Mouse (Mus musculus): ENCODE results near the gene Sox5.

Sox5 gene

DNA sequence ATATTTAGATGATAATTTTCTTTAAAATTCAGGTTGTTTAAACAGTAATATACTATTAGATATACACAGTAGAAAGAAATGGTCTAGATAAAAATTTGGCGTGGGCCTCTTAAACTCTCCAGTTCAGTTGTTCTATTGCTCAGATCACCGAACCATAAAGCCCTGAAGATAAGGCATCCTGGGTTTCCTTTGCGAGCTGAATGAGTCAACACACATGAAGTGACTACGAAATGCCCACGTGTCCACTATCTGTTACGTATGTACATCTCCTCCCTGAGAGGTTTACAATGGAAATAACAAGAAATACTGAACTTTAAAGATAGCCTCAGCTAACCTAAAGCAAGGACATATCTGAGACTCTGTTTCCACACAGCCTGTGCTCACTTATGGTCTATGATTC lies 296.2 kb downstream of the Sox5 start:
- DNase-seq (ENCODE audit: low spot score), result no peak

DNA sequence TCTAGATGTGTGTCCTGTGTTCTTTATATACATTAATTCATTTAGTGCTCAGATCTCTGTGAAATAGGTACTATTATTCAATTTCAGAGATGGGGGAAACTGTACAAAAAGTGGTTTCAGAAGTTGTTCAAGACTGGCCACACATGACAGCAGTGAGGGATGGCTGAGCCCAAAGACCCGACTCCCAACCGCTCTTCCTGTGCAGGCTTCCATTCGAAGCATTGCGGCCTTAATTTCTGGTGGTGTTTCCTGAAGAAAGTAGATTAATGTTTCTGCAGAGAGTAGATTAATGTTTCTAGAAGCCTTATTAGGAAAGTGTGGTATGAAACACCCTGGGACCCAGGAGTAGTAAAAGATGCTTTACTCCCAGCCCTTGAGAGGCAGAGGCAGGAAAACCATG lies 298.6 kb downstream of the Sox5 start:
- DNase-seq (ENCODE audit: low spot score), result no peak

DNA sequence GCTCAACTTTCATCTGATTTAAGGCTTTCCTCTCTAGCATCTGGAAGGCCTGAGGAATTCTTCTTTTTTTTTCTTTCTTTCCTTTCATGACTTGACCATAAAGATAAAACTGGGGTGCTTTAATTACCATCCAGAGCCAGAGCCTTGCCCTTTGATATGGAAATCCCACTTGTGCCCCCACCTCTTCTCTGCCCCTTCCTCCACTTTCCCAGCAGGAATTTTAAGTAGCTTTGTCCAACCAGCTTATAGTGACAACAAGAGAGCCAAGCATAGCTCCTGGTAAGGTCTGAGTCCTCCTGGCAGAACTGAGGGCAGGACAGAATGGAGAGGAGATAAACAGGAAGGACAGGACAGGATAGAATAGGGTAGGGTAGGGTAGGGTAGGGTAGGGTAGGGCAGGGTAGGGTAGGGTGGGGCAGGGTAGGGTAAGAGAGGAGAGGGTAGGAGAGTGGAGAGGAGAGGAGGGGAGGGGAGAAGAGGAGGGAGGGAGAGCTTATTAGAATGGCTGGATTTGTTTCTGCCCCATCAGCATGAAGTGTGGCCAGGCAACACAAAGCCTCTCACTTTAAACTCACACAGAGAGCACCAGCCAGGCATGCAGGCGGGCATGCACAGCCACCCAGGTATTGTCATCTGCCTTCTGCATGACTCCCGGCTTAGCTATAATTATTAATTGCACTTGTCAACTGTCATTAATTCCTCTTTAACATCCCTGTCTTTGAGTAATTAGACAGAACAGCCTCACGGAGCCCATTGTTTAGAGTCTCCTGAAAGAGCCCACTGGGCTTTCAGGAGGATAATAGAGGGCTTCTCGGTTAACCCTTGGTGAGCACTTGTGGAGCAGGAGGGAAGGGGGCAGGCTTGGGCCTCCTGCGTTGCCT lies 300.9 kb downstream of the Sox5 start:
- no peak for DNase-seq (ENCODE audit: low spot score)

DNA sequence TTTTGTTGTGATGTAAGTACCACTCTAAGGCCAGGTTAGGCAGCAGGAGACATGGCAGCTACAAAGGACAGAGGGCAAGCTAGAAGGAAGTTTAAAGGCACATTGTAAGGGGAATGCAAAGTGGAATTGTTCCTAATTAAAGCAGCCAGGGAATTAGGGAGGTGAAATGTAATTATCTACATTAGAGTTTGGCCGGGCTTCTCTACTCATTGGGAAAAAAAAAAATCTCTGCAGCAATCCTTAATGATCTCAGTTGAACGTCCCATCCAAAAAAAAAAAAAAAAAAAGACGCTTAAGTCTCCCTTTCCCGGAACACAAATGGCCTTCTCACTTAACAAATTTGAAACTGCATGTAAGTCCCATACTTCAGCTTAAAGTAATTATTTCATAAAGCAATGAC lies 301.9 kb downstream of the Sox5 start:
- no peak for DNase-seq (ENCODE audit: low spot score)

DNA sequence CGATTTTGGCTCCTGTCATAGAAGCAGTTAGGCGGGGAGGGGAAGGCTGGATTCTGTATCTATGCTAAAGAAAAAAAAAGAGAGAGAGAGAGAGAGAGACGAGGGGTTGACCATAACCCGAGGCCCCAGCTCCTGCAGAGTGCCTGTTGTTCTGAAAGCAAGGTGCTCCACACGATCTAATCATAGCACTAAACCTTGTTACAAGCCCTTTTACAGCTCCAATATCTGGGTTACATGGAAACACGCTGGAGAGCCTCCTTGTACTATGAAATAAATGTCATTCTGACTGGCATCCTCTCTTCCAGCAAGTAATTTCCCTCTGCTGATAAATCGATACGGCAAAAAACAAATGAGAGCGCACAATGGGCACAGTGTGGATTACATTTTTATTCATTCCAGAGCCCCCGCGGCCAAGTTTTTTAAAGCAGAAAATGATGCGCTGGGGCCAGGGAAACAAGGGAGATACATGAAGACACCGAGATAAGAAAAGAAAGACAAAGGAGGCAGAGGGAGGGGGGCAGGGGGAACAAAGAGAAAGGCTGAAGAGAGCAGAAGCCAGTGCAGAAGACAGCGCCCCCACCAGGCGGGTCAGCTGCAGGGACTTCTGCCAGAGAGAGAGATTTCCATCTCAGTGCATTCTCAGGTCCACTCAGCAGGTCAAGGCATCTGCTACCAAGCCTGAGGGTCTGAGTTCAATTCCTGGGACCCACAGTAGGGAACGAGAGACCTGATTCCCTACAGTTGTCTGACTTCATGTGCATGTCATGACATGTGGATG lies 304.3 kb downstream of the Sox5 start:
- DNase-seq (ENCODE audit: low spot score), result no peak

DNA sequence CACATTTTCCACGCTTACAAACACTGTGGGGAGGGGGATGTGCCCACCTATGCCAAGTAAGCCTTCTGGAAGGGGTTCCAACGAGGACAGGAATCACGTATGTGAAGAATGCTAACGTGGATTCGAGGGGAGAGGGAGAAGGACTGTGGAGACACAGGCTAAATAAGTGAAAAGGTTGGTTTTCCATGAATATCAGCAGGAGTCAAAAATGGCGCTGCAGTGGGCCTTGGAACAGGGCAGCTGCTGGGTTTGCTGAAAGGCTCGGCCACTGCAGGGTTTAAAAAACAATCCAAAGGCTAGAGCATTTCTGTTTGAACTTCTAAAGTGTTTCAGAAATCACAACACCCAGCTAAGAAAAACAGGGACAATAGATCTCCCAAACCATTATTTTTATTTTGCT lies 308.3 kb downstream of the Sox5 start:
- DNase-seq (ENCODE audit: low spot score), result no peak

DNA sequence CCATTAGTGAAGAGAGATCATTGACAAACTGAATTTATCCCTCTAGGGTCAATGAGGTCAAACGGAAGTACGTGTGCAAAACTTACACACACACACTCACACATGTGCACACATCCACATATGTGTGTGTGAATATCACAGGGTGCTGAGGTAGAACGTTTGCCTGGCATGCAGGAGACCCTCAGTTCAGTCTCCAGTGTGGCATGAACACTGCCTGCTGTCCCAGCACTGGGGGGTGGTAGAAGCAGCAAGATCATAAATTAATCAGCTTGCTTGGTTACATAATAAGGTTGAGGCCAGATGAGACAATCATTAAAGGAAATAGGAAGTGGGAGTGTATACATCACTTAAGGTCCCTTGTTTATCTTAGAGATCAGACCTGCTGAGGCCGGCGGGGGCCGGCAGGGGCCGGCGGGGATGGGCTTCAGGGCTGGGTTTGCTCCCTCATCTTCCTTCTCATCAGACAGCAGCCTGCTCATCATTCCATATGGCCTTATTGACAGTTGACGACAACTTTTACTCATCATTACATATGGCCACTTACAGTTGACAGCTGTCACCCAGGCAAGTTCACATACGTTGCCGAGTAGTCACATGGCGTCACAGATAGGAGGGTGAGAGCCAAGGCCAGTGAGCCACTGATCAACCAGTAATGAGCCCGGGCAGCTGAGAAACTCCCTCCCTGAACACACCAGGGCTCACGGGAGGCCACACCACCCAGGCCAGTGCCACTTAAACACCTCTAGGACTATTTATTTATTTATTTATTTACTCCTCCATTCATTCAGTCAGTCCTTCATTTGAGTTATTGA lies 309.5 kb downstream of the Sox5 start:
- DNase-seq (ENCODE audit: low spot score), result peak; percentile 16

DNA sequence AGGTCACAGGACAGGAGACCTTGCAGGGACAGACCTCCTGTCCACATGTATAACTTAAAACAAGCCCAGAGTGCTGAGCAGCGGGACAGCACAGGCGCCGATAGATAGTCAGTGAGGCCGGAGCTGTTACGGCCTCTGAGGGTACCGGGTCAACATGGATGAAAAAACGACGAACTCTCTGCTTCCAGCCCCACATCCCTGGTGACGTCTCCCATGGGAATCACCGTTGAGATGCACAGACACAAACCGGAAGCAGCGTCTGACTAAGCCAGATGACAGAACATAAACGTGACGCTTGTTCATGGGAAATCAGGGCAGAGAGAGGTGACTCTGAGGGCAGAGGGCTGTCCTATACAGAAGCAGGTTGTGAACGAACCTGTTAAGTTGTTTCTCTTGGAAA lies 315.1 kb downstream of the Sox5 start:
- DNase-seq (ENCODE audit: low spot score), result no peak

DNA sequence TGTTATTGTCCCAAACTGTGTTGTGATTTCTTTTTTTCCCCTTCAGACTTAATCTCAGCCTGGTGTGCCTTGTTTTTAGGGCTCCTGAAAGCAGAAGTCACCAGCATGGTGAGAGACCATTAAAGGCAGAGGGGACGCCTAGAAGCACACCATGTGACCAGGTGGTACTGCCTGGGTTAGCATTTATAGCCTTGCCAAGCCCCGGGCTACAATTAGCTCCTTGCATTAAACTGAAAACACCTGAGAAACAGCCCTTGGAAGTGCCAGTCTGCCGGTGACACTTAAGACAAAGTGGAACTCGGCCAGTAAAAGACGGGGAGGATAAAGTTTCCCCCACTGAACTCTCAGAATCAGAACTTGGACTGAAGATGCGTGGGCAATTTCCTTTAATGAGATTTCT lies 318.1 kb downstream of the Sox5 start:
- no peak for DNase-seq (ENCODE audit: low spot score)

DNA sequence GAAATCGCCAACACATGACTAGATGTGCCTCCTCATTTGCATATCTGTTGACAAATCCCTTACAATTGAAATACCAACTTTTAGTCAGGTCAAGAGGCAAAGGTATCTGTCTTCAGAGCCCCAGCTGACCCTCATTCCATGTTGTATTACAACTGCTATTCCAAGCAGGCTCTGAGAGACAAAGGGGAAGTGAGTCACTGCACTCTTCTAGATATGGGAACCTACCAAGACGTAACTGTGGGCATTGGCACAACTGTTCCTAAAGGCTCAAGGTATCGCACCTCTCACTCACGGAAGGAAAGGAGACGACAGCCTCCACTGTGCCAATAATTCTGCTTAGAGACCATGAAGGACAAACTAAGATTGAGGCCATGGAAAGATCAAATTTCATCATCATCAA lies 318.5 kb downstream of the Sox5 start:
- no peak for DNase-seq (ENCODE audit: low spot score)

DNA sequence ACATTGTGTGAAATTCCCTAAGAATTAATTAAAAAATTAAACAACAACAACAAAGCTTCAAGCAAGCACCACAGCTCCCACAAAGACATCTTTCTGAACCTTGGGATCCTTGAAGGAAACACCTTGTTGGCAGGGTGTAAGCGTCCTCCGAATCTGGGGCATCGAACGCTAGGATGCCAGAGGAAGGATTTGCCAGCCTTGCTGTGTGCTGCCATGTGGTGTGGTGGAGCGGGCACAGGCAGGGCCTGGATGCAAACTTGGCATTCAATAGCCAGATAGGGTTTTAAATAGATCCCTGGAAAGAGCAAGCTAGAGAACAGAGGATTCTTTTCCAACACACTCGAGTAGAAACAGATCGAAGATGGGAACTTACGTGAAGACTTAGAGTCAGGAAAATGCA lies 322.3 kb downstream of the Sox5 start:
- no peak for DNase-seq (ENCODE audit: low spot score)

DNA sequence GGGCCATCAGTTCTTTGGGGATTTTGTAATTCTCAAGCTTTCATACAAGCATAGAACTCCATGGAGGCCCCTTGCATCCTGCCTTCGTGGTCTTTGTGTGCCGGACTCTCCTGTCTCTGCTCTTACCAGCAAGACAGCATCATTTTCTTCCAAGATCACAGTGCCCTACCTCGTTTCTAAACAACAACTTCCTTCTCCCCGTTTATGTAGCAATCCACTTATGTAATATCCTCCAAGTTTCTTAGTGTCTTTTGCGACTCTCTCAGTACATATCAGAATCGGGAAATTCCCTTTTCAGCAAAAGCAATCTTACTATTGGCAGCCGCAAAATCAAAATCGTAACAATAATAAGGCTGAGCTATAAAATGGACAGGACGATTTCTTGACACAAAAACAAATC lies 324.3 kb downstream of the Sox5 start:
- DNase-seq (ENCODE audit: low spot score), result no peak

DNA sequence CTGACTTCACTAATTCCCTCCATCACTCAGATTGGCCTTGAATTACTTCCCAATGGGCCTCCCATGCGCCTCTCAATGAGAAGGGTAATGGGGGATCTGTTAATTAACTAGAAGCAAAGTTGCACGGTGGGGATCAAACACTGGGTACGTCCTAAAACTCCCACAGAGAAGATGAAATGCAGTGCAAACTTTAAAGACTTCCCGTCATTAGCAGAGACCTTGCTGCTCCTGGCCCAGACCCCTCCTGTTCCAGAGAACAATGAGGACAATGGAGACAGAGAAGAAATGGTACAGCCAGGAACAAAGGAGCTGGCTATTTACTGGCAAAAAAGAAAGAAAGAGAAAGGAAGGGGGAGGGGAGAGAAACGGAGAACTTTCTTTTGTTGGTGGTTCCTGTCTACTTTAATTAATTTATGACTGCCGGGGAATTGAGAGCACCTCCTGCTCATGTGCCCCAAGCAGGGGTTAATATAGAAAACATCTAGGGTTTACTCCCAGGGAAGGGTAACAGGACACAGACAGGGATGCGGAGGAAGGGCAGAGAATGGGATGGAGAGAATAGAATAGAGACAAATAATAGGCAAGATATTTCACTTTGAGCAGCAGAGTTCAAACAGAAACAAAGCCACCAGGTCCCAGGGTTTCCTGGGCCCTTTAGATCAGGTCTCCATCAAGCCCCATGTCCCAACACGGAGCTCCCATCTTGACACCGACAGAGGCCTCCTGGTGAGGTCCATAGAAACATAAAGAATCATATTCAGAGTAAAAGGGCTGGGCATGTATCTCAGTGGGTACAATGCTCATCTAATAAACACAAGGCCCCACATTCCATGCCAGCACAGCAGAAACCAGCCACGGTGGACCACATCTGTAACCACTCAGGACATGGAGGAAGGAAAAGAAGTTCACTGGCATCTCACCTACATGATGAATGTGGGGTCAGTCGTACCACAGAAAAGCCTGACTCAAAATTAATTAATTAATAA lies 327.2 kb downstream of the Sox5 start:
- DNase-seq (ENCODE audit: low spot score), result no peak

DNA sequence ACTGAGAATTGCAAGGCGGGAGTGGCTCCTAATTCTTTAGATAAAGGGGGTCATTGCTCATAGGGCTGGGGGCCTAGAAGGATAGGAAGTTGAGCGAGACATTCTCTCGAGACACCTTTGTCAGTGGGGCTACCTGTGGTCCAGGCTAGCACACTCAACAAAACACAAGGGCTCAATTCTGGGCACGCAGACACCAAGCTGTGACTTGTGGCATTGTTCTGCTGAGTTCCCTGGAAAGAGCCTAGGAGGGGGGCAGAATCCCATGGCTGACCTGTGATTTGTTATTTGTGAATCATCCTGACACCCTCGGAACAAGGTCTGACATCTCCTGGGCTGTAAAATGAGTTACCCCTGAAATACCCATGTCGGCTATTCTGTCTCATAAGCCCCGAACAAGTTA lies 328.2 kb downstream of the Sox5 start:
- DNase-seq (ENCODE audit: low spot score), result no peak

DNA sequence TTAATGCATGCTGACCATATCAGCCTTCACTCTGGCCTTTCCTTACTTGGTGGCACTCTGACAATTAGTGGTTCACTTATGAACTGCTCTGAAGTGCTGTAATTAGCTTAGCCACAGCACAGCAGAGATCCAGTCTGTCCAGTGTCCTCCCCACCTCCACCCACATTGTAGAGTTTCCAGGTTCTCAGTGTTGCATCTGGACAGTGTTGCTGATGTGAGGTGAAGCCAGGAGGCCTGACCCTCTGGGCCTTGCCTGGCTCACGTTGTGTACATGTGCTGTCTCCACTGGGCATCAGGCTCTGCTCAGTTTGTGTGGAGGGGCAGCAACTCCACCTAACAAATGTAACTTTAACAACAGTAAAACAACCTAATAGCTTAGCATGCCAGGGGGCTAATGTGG lies 328.6 kb downstream of the Sox5 start:
- no peak for DNase-seq (ENCODE audit: low spot score)

DNA sequence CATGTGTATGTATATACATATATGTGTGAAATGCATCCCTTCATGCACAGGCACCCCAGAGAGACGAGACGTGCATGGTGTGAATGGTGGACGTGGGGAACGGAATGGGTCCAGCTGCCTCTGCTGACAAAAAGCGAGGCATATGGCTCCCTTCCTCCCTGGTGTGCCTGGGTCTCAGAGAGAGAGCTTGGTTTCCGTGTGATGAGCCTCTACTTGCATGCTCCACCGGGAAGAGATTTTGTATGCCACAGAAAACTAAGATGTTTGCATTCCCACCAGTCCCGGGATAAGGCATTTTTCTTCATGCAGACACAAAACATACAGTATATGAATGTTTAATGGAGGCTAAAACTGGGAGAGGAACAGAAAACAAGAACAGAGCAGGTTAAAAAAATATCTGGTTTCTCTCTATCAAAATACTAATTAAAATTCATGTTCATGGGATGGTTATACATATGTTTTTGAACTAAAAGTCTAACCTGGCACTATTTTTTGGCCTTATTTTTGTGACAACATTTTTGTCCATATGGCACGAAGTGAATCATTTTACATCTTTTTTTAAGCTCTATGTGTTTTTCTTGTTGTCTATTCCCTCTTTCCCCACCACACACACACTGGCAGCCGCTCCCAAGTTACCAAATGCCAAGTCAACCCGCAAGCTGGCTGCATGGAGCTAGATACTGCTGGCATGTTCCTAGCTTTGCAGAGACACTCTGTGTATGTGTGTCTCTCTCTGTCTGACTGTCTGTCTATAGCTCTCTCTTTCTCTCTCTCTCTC lies 329.4 kb downstream of the Sox5 start:
- peak; percentile 78 for DNase-seq (ENCODE audit: low spot score)

DNA sequence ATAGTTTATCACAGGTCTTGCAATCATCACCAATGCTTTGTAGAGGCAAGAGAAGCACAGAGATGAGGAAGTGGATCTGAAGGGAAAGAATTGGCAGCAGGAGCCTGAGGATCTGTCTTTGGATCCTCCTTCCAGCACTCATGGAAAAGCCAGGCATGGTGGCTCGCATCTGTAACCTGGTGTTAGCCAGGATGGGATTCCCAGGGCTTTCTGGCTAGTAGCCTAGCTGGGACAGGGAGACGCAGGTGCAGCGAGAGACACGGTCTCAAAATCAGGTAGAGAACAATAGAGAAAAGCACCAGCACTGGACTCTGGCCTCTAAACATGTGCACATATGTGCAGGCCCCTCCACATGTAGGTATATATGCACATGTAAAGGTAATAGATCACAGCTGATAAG lies 330.1 kb downstream of the Sox5 start:
- DNase-seq (ENCODE audit: low spot score), result no peak

DNA sequence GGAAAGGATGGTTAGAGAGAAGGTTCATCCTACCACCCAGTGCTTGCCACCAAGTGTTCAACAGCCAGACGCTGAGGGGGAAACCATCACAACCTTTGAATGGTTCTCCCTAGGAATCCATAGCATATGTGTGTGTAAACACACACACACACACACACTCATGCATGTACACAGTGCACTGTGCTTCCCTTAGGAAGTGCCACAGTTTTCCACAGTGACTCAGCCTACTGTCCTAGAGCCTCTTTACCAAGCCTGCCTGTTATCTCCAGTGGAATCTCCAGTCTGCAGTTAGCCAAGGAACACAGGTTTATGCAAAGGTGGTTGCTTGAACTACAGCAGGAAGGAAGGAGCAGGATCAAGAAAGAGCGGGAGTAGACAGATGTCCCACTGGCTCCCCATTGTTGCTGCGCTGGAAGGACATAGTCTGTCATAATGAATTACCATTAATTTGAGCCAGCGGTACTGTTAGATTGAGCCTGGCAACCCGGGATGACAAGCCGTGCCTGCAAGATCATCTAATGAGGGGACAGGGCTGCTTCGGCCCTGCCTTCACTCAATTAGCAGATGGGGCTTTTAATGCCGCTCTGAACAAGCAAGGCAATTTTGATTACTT lies 335.9 kb downstream of the Sox5 start:
- DNase-seq (ENCODE audit: low spot score), result no peak

DNA sequence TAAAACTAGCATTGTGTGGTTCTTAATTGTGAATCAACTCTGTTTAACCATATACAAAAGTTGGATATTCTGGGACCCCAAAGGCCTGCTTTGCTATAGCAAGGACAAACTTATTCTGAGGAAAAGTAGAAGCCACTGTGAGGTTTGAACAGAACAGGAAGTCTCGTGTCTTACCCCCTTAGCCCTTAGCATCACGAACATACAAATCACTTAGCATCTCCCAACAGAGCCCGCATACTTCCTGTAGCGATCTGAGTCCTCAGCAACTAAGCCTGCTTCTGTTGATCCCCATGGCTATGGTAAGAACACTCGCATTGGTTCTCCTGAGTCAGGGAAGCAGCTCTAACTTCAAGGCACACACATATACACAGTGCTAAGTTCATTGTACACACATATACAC lies 337.4 kb downstream of the Sox5 start:
- DNase-seq (ENCODE audit: low spot score), result no peak

DNA sequence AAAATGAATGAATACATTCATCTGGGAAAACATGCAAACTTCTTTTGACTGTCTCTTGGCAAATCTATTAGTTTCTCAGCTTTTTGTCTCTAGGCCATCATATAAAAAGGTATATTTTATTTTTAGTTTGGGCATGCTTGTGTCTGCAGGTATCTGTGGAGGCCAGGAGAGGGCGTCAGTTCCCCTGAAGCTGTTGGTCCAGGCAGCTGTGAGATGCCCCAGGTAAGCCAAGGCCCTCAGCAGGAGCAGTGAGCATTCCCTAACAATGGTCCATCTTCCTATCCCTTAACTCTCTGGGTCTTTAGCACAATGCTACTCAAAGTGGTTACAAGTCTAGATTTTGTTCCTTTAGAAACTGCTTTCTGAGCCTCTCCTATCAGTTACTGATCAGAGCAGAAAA lies 338.1 kb downstream of the Sox5 start:
- no peak for DNase-seq (ENCODE audit: low spot score)

Data from layer of hippocampus, adult 11-12 months (tissue).